Mouse (Mus musculus) heart, adult 9 months (tissue): ENCODE measurements around the gene Zfp574.

Experiments
- DNase-seq, 2 experiments: peaks; one replicate each; pipeline ENCODE4 v3.0.0; 2022; ENCODE audit warnings: low spot score in 2 of 2

Zfp574 gene

DNA sequence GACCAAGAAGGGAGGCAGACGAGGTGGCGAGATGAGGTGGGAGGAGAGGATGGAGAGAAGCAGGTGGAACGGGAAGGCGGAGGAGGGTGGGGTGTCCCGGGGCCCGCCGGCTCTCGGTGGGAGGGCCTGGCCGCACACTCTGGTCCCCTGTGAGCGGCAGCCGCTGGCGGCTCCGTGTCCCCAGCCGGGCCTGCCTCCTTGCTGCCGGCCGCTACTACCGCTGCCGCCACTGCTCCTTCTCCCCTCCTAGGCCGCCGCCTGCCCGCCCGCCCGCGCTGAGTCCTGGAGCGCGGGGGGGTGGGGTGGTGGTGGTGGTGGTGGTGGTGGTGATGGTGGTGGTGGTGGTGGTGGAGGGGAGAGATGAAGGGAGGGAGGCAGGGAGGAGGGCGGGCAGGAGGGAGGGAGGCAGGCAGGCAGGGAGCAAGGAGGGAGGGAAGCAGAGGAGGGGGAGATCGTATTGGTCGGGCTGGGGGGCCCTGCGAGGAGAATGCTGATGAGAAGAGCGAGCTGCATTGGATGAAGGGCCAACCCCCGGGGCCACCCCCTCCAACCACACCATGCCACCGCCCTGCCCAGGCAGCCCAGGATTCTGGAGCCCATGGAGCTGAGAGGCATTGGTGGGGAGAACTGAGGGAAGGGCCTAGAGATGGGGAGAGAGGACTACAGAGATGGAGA lies 486 bp downstream of the Zfp574 start:
- peak in 1 of 2 experiments; percentile 23 for DNase-seq

DNA sequence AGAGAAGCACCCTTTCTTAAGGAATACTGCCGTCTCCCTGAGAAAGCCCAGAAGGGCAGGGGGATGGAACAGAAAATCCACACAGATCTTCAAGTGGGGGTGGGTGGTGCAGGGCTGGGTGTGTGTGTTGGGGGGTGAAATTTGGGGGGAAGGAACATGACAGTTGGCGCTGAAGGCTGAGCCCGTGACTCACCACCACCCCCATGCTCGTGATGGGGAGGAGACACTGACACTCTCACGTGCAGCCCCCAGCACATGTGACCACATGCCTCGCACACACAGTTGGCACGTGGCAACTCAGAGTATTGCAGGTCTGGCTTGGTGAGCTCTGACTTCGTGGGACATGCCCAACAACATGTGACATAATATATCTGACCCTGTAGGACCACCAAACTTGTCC lies 1.6 kb downstream of the Zfp574 start:
- no peak for DNase-seq

- no peak for DNase-seq
These were observed 3.9 kb downstream of the Zfp574 start for GRCm38 (mm10) chr7:25076296-25076662.

DNA sequence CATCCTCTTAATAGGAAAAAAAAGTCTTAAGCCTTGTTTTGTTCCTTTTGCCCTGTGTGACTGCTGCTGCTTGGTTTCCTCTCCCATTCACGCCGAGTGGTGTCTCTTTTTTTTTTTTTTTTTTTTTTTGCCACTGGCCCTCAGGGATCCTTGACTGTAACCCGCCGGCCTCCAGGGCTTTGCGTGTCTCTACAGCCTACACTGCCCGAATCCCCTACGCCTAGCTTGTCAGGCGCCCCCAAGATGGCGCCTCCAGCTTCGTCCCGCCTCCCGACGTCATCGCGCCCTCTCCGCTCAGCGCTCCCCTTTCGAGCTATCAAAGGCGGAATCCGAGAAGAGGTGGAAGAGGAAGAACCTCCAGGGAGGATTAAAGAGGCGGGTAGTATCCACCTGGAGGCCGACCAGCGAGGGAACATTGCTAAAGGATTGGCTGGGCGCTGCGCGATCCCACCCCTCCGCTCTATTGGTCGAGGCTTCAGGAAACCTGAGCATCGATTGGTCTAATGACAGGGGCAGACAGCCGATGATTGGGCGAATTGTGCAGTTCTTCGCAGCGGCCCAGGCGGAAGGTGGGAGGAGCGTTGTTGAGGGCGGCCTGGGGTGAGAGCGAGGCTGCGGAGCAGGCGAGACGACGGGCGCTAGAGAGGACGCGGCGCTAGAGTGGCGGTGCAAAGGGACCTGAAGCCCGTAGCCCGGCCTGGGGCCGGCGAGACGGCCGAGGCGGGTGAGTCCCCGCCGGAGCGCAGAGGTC lies 4.5 kb downstream of the Zfp574 start:
- peak; percentile 99 to 100 for DNase-seq

DNA sequence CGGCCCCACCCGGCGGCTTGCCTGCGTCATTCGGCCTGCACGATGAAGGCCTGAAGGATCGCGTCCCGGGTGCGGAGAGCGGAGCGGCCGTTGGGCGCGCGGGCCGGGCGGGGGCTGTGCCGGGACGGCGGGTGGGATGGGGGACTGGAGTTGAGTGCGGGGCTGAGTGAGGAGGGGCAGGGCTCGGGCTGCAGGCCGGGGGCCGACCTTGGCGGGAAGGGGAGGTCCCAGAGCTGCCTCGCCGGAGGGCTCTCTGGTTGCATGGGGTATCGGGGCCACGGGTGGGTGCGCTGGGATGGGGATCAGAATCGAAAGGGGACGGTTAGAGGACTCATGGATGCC lies 5.0 kb downstream of the Zfp574 start:
- DNase-seq, result no peak

- DNase-seq, result no peak
These were observed 7.2 kb downstream of the Zfp574 start for GRCm38 (mm10) chr7:25079496-25080026.

DNA sequence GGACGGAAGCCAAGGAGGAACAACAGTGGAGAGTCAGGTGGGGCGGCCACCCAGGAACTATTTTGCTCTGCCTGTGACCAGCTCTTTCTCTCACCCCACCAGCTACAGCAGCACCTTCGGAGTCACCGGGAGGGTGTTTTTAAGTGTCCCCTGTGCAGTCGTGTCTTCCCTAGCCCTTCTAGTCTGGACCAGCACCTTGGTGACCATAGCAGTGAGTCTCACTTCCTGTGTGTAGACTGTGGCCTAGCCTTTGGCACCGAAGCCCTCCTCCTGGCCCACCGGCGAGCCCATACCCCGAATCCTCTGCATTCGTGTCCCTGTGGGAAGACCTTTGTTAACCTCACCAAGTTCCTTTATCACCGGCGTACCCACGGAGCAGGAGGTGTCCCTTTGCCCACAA lies 8.1 kb downstream of the Zfp574 start:
- DNase-seq, result no peak

- DNase-seq, result no peak
These were observed 10.1 kb downstream of the Zfp574 start for GRCm38 (mm10) chr7:25082510-25082909.

- DNase-seq, result no peak
These were observed 12.3 kb downstream of the Zfp574 start for GRCm38 (mm10) chr7:25084621-25085020.

- no peak for DNase-seq
These were observed 14.3 kb downstream of the Zfp574 start for GRCm38 (mm10) chr7:25086656-25087055.

- DNase-seq, result no peak
These were observed 15.0 kb downstream of the Zfp574 start for GRCm38 (mm10) chr7:25087256-25087912.

GRCm38 (mm10) chr7:25087972-25088371 lies 15.6 kb downstream of the Zfp574 start:
- DNase-seq, result no peak

- DNase-seq, result no peak
These were observed 16.2 kb downstream of the Zfp574 start for GRCm38 (mm10) chr7:25088531-25088930.

GRCm38 (mm10) chr7:25088968-25089367 lies 16.6 kb downstream of the Zfp574 start:
- no peak for DNase-seq

DNA sequence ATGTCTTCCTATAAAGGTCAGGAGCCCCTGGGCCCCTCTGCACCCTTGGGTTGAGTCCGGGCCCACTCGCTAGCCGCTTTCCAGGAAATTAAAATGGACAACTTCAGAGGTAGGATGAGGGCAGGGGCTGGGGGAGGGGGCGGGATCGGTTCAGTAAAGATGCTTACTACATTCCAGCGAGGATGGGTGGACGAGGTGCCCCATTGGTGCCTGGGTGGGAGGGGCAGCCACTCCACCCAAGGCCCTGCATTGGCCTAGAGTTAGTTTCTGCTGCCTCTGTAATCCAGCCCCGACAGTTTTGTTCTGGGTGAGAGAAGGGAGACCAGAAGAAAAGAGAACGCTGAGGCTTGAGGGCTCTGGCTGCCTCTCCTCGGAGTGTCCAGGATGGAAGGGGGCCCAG lies 17.5 kb downstream of the Zfp574 start:
- DNase-seq, result no peak

DNA sequence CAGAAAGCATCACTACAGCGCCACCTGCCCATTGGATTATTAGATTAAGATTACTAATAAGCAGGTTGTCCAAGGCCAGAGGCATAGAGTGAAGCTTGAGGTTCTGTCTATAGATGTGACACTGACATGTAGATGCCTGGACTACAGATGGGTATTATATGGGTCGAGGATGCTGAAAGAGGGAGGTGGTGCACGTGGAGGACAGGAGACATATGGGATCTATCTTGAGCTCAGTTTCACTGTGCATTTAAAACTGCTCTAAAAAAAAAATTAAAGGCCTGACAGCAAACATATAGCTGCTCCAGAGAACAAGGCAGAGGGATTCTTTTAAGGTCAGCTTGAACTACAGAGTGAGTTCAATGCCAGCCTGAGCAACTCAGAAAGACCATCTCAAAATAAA lies 25.8 kb downstream of the Zfp574 start:
- no peak for DNase-seq

DNA sequence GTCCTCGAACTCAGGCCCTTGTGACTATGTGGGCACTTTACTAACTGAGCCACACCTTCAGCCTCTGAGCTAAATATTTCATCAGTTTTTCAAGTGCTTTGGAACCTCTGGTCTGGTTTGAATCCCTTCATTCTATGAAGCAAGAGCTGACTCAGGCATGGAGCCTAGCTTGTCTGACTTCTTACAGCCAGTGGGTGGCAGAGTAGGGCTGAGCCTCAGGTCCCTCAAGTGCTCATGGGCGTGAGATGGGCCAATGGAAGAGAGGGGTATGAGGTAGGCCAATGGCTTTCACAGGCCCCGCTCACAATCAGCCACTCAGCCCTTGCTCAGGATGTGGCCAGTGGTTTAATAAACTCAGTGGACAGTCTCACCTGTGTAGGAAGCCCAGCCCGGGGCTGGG lies 27.2 kb downstream of the Zfp574 start:
- DNase-seq, result no peak

DNA sequence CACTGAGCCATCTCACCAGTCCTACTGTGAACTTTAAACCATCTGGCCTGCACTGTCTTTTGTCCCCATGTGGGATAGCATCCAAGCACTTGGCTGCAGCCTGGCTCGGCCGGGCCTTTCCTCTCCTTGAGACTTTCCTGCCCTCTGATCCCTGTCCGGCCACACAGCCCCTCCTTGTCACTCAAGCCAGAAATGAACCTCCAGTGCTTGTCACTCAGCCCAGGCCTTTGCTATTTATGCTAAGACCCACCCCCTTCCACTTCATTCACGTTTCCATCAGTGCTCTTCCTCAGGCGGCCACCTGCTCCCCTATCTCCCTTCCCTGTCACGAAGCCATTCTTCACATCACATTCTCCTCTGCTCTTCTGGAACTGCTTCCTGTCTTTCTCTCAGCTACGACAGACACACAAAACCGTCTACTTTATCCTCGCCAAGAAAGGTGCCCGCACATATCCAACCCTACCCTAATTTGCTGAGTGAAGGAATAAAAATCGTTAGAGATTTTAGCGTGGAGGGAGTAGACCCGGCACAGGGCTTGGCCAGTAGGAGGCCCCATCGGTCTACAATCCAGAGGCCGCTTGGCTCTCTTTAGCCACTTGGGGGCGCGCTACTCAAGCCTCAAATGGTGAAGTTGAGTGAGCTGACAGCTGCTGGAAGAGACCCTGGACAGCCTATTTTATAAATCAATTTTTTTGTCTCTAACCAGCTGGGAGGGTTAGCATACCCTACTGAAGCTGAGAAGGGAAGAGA lies 33.2 kb downstream of the Zfp574 start:
- DNase-seq, result peak; percentile 41 to 56

- DNase-seq, result no peak
These were observed 34.6 kb downstream of the Zfp574 start for GRCm38 (mm10) chr7:25106790-25107502.

DNA sequence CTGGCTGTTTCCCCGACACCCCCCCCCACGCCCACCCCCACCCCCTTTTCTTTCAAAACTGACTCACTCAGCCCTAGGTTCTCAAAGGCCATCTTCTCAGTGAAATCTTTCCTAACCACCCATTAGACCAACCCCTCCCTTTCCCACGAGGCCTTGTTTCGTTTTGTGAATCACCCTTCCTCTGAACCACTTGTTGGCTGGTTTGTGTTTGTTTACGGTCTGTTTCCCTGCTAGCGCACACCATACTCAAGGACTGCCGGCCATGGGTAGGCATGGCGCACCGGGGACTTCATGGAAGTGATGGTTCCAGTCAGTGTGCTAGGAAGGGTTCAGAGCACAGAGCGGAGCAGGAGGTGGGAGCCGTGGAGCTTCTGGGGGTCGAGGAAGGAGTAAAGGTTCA lies 37.0 kb downstream of the Zfp574 start:
- DNase-seq, result no peak

DNA sequence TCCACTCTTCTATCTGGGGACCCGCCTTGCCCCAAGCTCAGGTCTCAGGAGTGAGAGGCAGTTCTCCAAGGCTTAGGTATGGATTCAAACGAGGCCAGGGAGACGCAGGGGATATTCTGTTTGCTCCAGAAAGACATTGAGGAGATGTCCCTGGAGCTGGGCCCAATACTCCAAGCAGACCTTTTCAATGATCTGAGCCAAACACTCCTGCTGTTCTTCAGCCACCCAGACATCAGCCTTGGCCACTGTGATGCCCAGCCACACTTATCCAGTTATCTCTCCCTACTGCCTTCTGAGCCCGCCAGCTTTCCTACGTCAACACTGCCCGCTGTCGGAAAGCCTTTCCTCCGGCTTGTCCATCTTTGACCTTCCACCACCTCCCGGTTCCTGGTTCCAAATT lies 38.0 kb downstream of the Zfp574 start:
- DNase-seq, result no peak
